Mouse (Mus musculus): ENCODE results near the gene Traf1.

The Traf1 gene

DNA sequence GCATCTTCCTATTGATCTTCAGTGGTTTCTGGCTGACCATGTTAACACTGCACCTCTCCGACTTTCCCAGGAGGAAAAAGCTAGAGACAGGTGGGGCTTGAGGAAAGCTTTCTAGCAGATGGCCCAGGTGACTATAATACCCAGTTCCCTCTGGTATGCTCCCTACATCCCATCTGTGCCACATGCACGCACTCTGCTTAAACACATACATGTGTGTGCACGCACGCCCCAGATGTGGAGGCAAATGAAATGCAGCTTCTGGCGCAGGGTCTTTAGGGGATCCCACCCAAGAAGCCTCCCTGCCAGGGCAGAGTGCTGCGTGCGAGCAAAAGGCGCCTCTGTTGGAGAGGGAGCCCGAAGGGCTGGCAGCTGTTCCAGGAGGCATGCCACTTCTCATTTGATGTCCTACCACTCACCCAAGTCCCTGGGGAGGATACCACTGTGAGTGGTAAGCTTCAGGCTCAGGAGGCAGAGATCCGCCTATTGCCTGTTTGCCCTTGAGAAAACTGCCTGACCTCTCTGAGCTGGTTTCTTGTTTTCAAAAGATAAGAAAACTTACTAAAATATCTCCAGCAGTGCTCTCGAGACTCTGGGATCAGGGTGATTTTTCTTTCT, 20.4 kb downstream of the Traf1 start:
- peak; percentile 52 for DNase-seq (ENCODE audit: low read depth)

DNA sequence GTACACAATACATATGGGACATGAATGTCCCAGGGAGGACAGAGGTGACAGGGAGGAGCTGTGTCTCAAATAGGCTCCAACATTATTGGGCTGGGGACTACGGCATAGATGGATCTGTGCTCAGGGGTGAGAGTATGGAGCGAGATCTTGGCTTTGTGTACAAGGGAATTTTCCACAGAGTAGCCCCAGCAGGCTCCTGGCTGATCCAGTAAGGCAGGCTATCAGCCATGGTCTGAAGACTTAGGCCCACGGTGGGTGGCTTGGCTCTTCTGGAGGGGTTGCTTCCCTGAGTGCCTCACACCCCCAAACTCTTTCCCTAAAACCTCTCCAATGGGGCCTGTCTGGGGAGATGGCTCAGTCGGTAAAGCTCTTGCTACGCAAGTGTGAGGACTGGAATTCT, 21.3 kb downstream of the Traf1 start:
- DNase-seq (ENCODE audit: low read depth): no peak

DNA sequence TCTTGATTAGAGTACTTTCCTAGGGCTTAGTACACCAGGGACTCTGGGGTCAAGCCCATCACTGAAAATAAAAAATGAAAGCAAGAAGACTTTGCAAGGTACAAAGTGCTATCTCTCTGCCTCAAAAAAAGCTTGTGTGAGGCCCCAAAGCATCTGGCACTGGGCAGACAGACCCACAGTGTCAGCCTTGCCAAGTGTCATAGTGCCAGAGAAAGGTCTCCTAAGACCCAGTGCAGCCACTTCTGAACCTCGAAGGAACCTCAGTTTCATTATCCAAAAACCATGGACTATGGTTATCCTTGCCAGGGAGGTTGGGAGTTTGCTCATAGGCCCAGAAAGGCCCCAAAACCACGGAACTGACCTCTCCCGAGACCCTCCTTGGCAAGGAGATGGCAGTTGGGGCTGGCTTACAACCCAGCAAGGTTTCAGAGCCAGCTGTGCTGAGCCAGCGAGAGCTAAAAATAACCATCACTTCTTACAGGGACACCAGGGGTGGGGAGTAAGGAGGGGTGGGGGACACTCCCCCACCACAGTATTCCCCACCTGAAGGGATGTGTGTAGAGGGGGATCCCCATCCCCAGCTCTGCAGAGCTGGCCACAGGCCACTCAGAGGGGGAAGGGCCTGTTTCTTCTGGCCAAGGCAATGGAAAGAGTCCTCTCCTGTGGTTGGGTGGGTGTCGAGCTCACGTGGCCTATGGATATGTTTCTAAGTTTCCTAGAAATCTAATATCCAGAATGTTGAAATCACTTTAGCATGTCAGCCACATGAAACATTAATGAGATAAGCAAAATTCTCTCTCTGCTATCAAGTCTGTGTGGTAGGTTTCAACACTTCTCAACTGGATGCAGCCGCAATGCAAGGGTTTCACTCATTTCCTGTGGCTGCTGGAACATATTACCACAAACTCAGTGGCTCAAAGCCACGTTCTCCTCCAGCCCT, 23.0 kb downstream of the Traf1 start:
- peak; percentile 90 for DNase-seq (ENCODE audit: low read depth)

DNA sequence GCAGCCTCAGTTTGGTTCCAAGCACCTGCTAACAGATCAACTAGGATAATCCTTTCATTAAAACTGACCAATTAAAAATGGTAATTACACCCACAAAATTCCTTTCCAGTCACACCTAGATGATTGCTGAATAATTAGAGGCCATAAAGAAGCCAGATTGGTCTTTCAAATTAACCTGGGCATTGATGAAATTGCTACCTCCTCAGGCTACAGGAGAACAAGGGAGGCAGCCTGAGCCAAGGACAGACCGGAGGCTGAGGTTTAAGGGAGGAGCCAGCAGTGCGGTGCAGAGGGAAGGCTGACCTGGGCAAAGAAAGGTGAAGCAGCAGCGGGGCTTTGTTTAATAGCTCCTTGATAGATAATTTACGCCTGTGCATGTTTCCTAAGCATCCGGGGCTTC, 24.1 kb downstream of the Traf1 start:
- no peak for DNase-seq (ENCODE audit: low read depth)

DNA sequence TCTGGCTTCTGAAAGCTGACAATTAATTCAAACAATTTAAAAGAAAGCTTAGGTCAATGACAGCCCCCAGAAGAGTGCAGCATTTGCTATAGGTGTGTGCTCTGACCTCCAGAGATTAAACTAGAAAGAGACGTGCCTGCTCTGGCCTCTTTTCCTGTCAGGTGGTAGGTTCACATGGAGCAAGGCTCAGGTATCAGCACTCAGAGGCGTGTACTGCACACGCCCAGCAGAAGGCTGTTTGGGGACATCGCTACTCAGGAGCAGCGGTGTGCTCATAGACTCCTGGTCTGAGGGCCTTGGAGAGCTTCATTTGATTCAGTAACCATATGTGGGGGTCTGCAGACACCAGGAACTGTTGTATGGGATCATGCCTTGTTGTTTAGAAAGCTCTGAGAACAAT, 34.3 kb downstream of the Traf1 start:
- DNase-seq (ENCODE audit: low read depth): no peak

DNA sequence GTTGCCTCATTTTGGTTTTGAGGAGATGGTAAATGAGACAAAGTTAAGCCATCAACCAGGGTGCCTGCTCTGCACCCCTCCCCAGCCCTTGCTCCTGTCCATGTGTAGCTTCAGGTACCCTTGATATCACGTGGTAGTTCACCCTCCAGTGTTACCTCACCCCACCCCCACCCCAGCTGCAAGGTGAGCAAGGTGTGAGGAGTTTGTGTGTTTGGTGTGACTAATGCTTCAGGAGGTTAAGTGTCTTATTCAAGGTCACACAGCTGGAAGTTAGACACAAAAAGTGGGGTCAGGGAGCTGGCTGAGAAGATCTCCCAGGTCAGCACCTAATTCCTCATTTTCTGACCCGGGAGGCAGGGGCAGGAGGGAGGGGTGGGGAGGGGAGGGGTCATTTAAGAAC, 38.8 kb downstream of the Traf1 start:
- no peak for DNase-seq (ENCODE audit: low read depth)

DNA sequence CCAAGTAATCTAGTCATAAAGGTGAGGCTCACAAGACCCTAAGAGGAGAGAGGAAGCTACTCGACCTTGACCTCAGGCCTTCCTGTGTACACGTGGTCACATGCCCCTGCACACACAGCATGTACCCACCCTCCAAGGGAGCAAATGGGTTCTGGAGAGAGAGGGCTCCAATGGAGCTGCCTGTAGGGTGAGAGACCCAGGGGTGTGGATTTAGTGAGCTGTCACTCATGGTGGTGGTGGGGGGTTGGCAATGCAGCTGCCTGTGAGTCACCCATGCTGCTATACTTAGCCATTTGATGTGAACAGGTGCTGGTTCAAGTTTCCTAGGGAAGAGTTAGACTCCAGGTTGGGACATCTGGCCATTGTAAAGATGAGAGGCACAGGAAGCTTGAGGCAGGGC, 41.4 kb downstream of the Traf1 start:
- DNase-seq (ENCODE audit: low read depth): no peak

DNA sequence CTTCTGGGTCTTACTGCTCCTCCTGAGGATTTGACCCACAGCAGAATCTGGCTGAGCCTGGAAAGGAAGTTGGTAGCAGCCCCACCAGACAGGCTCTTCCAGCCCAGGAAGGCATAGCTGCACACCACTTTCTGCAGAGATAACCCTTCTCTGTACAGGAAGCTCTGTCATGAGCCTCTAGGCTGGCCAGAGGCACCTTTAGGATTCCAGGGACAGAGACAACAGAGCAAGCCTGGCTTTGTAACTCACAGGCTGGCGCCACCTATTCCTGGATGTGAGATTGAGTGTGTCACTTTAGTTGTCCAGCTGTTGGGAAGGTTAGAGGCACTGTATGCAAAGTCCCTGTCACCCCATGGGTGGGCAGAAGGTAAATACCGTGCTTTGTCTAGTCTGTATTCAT, 46.5 kb downstream of the Traf1 start:
- DNase-seq (ENCODE audit: low read depth): no peak

DNA sequence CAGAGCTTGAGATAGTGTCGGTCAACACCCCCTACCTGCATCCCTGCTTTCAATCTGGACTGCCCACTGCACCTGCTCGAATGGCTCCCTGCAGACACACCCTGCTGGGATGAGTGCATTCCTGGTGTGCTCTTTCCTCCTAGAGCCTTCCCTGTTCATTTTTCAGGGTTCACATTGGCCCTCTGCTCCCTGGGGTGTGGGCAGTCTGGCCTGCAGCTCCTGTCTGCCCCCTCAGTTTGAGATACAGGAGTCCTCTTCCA, 46.8 kb downstream of the Traf1 start:
- DNase-seq (ENCODE audit: low read depth): no peak

DNA sequence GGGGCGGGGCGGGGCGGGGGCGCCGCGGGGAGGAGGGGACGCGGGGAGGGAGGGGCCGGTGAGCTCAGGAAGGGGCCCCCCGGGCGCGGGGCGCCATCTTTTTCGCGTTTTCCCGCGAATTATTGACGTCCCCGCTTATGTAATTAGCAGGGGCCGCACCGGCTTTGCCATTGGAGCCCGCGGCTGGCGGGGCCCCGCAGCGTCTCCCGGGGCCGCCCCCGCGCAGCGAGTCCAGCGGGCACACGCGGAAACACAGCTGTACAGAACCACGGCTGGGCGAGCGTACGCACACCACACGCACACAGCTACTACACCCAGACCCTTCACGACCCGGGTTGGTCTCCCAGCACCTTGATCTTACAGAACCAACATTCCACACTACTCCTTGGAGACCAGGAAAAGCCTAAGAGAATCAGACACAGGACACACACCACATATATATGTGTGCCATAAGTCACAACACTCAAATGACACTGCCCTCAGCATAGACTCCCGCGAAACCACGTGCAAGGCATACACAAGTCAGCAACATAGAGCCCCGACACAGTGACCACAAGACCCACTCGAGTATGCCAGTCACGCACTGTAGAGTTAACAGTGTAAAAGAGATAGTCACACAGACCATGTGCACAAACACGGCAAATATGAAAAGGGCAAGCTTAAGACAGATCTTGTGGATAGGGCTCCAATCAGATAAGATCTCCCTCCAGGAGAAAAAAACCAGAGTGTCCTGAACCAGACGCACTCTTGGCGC, 47.3 kb downstream of the Traf1 start:
- DNase-seq (ENCODE audit: low read depth): no peak

DNA sequence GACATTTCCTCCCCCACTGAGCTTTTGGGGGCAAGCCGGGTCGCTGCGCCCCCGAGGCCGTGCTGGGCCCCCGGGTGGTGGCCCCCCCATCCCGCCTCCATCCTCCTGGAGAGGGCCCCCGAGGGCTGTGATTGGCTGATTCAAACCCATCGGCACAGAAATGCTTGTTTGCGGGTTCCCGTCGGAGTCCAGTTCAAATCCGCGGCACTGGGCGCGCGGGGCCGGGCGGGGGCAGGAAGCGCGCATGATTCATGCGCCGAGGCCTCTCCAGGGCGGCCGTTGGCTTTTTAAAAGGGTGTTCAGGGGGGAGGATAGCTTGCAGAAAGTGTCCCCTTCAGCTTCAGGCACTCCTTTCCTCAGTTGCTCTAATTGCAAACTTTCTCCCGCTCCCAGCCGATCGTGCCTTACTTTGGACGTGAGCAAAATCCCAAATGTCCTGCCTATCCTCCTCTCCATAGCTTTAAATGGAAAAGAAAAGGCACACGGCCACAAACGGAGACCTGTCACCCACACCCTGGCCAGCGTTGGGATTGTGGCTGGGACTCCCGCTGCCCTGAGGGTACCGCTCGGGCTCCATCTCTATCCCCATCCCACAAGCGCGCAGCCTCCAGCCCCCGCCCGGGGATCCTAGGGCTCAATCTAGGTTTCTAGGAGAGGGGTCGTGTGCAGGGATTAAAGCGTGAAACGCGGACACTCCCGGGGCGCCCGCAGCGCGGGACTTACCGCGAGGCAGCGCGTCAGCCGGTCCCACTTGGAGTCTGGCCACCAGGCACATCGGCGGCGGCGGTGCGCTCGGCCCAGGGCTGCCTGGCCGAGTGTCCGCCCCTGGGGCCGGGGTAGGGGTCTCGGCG, 48.1 kb downstream of the Traf1 start, which contains the start of gene Phf19:
TSS of gene Phf19 (minus strand) at position 809 of the 851 bp plus-strand sequence.
- peak; percentile 69 for DNase-seq (ENCODE audit: low read depth)

DNA sequence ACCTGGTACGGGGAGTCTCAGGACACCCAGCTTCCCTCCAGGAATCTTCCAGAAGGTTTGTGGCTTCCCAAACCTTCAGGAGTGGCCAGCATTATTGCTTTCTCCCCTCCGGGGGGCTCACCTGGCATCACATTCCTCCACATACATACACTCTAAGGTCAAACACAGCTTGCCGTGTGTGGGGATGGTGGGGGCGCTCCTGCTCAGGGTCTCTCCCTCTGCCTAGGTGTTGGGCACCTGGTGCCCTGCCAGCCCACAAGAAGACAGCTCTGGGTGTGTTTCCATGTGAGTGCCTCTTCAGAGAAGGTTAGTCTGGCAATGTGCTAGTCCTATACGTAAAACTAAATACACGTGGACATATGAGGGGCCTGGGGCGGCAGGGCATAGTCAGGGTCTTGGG, 49.0 kb downstream of the Traf1 start:
- no peak for DNase-seq (ENCODE audit: low read depth)

DNA sequence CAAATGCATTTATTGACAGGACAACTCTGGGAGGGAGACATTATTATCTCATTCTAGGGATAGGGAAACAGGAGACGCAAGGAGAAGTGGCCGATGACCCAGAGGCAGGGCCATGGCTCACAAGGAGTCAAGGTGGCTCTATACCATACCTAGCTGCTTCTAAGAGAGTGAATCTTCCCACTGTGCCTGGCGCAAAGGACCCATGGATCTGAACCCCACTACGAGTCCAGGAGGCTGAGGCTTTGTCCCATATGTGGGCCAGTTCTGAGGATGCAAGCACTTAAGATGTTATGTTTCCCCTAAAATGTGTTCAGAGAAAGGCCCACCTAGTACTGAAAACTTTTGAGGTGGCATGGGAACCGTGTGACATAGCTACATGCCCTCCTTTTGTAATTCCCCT, 49.7 kb downstream of the Traf1 start:
- no peak for DNase-seq (ENCODE audit: low read depth)

DNA sequence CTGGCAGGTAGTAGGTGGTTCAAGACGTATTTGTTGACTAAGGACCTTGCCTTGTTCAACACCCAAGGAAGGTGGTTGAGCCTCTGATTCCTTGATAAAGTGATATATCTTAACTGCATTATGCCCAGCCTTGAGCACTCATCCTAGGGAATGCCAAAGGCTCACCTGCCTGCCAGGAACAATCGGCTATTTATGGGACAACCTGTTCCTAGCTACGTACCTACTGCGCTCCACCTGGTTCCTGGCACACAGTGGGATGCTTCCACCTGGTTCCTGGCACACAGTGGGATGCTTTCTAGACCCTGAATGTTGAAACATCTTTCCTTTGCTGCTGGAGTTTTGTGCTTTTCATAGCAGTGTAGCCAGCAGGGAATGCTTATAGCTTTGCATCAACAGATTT, 51.9 kb downstream of the Traf1 start:
- no peak for DNase-seq (ENCODE audit: low read depth)

DNA sequence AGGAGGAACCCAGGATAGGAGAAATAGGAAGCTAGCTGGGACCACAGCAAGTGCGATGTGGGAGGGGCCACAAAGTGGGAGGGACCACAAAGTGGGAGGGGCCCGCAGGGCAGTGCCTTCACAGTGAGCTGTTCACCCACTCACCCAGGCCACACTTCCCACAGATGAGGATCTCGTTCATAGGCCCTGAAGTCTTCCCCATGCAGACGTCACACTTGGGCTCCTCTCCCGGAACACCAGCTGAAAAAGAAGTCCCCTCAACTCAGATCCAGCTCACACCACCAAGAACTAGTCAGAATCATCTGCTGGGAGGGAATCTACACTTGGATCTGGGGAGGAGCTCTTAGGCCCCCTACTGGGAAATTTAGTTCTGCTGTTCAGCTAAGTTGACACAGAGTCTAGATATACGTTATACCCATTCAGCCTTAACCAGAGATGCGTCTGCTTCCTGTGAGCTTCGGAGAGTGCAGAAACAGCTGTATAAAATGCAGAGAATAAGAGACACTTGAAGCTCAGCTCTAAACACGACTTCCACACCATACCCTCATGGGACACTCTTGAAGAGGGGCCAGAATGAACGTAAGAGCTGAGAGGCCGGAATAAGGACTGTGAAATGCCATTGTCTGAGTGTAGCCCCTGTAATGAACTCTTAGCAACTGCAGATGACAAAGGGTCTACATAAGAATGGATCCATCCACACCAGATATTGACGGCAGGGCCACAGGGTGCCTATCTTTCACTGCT, 54.5 kb downstream of the Traf1 start:
- peak; percentile 42 for DNase-seq (ENCODE audit: low read depth)

DNA sequence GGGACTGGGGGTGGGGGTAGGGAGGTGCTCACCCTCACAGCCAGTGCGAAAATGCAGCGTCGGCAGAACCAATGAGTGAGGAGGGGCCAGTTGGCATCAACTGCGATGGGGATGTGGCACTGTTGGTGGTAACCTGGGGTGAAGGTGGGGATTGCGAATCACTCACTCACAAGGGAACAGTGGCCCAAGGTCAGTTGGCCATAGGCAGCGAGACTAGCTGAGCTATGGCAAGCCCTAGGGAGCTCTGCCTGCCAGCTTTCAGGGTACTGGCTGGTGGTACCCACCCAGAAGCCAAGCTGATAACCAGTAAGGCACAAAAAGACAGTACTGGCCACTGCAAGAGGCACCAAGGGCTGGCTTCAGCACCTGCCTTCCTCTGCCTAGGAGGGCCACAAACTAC, 55.1 kb downstream of the Traf1 start:
- DNase-seq (ENCODE audit: low read depth): no peak

DNA sequence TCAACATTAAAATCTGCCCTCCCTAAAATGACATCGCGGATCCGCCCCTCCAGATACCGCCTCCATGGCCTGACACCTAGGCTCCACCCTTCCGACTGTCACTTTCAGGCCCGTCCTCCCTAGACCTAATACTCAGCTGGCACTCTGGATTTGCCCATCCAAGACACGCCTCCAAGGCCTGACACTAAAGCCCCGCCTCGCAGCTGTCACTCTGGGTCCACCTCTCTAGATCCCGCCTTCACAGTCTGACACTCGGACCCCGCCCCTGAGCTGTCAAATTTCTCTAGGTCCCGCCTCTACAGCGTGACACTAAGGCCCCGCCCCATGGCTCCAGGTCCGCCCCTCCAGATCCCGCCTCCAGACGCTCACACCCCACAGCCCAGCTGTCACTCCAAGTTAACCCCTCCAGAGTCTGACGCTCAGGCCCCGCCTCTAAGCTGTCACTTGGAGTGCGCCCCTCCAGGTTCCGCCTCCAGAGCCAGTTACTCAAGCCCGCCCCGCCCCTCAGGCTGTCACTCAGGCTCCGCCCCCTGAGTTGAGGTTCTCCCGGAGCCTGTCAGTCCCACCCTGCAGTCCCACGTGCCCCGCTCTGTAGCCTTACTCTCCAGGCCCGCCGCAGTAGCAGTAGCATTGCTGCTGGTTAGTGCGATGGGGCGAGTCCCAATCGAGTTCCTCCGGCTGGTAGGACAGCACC, 56.6 kb downstream of the Traf1 start:
- DNase-seq (ENCODE audit: low read depth): peak; percentile 93

DNA sequence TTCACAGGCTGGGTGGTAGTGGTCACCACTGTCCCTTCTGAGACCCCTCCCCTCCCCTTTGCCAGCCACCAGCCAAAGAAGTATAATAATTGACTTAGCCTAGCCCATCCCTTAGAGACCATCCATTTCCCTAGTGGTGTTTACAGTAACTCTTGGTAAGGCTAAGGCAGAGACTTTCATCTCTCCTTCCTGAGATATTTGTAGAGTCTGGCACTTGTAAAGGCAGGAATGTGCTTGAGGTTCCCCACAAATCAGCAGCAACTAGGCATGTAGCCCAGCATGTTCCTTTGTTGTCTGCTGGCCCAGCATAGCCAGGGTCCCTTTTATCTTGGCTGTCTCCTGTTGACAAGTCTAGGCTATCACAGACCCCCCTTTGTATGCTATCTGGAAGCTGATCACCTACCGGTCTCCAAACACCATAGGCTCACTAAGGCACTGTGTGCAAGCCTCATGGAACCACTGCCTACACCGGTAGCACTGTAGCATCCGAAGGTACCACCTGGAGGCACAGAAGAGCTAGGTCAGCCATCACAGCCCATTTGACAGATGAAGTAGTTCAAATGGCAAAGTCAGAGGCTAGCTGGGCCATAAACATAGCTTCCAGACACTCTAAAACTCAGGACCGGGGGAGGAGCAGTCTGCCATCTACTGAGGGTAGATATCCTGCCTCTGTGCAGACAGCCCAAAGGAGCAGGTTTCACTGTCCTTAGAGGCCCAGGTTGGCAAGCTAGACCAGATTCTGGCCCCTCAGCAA, 57.7 kb downstream of the Traf1 start:
- DNase-seq (ENCODE audit: low read depth): no peak

DNA sequence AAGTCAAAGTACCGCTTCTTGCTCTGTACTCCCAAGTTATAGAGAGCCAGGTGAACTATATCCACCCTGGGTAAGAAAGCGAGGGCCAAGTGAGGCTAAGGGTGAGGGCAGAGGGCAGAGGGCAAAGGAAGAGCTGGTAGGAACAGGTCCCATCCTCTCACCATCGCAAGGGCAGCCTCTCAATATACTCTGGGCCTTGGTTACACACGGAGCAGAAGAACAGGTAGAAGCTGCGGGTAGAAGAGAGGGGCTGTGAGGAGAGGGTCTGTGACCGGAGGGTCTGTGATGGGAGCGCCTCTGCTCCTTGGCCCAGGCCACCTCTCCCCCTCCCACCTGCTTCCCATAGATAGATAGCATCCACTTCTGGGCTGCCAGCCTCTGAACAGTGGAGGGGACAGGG, 58.4 kb downstream of the Traf1 start:
- DNase-seq (ENCODE audit: low read depth): no peak

DNA sequence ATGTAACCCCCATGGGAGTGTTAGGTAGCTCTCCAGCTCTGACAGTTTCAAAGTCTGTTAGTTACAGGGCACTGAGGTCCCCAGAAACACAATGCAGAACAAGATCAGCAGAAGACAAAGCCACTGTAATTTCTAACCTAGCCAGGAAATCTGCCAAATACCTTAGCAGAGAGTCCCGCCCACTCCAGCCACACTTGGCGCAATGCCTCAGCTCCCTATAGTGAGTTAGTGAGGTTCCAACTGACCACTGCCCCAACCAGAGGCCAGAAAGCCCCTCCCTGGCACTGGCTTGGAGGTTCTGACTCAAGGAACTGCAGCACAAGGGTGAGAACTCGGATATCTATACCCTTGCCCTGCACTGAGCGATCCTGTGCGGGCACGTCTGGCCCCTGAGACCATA, 58.8 kb downstream of the Traf1 start:
- peak; percentile 32 for DNase-seq (ENCODE audit: low read depth)
